Mouse (Mus musculus): Measurements from ENCODE around the gene Hsd17b12. TPM values are rescaled to one million over a fixed set of nuclear protein-coding genes. Genes with fewer than 3 reads are reported as not detected.

Gene Hsd17b12
- polyA plus RNA-seq, 1 experiment, result 393 TPM

- H3K4me3 ChIP-seq (ENCODE audit: insufficient read depth, low read depth, low read length), result no peak overlapping the region
- H3K27ac ChIP-seq (replicated peaks; ENCODE audit: low read depth, low read length), result no peak overlapping the region
- H3K4me1 ChIP-seq (ENCODE audit: control insufficient read depth, insufficient read depth, insufficient read length, low read length), result peaks cover 3% of the 10 kb centered on the region; the same call in 1 of the 2 replicates
These were observed 16.5 kb downstream of the Hsd17b12 start for GRCm38 (mm10) chr2:94141293-94141692.

DNA sequence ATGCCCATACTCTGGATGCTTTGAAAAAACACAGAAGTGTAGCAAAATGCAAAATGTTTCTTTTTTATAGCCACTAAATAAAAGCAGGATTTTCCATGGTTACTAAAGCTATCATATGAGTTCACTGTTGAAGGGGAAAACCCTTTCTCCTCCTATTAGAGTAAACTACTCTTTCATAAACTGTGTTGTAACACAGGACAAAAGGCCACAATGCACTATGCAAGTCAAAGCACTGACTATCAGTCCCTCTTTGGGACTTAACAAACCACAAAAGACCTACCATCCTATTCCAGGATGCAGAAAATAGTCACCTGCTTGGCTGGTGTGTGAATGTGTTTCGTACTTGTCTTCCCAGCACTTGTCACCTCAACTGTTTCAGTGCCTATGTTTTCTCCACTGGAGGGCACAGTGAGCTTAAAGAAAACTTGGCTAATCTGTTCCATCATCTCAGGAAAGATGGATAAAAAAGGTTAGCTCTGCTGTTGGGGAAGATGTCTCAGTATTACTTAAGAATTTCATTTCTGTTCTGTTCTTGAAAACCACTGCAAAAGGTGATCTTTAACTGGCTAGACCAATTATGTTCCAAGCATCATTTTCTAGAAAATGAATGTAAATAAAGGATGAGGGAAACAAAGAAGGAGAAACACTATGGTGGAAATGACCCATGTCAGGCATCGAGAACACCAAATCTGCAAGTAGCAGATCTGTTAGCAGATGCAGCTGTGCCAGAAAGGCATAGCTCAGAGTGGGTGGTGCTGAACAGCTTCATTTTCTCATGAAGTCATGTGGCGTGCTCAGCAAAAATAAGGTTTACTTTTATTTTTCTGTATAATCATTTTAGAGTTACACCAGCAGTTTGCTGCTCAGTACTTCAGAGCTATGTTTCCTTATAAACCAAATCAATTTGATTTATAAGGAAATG is 19.0 kb downstream of the Hsd17b12 start:
- H3K4me1 ChIP-seq (ENCODE audit: control insufficient read depth, insufficient read depth, insufficient read length, low read length), result peaks cover 3% of the 10 kb centered on the region
- no peak overlapping the region for H3K4me3 ChIP-seq (ENCODE audit: insufficient read depth, low read depth, low read length)
- no peak overlapping the region; the same call in 1 of the 2 replicates for H3K27ac ChIP-seq (replicated peaks; ENCODE audit: low read depth, low read length)

DNA sequence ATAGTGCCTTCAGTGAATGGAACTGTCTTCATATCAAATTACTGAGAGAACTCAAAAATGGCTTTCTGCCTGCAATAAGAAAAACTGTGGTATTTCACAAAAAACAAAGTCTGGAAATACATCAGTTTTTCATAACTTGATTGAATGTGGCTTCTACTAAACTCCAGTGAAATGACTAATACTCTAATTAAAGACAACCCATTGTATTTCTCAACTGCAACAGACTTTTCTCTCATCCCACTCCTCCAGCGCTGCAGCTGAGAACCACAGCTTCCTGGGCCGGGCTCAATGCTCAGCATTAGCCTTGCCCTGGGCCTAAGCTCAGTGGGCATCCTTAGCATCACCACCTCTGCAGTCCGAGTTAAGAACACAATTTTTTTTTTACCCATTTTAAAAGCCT is 20.9 kb downstream of the Hsd17b12 start:
- Histone ChIP-seq H3K4me1 (ENCODE audit: control insufficient read depth, insufficient read depth, insufficient read length, low read length) (peaks cover 3% of the 10 kb centered on the region; the same call in 1 of the 2 replicates), H3K4me3 (ENCODE audit: insufficient read depth, low read depth, low read length) (no peak overlapping the region), H3K27ac (replicated peaks; ENCODE audit: low read depth, low read length) (no peak overlapping the region)

DNA sequence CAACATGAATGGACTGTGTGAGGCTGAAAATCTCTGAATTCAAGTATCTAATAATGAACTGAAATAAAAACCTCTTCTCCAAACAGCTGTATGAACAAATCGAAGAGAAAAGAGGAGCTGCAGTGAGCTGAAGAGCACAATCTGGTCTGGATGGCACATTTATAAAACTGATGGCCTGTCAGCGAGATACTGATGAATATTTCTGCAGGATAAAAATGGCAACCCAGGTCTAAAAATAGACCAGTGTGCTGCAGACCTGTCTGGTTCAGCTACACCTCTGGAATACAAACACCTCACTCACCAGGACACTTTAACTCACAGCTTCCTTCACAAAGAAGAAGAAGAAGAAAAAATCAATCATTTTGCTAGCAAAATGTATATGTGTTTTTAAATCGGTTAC is 29.3 kb downstream of the Hsd17b12 start:
- Histone ChIP-seq H3K4me1 (ENCODE audit: control insufficient read depth, insufficient read depth, insufficient read length, low read length) (peaks cover 2% of the 10 kb centered on the region; the same call in 1 of the 2 replicates), H3K4me3 (ENCODE audit: insufficient read depth, low read depth, low read length) (no peak overlapping the region), H3K27ac (replicated peaks; ENCODE audit: low read depth, low read length) (no peak overlapping the region)

DNA sequence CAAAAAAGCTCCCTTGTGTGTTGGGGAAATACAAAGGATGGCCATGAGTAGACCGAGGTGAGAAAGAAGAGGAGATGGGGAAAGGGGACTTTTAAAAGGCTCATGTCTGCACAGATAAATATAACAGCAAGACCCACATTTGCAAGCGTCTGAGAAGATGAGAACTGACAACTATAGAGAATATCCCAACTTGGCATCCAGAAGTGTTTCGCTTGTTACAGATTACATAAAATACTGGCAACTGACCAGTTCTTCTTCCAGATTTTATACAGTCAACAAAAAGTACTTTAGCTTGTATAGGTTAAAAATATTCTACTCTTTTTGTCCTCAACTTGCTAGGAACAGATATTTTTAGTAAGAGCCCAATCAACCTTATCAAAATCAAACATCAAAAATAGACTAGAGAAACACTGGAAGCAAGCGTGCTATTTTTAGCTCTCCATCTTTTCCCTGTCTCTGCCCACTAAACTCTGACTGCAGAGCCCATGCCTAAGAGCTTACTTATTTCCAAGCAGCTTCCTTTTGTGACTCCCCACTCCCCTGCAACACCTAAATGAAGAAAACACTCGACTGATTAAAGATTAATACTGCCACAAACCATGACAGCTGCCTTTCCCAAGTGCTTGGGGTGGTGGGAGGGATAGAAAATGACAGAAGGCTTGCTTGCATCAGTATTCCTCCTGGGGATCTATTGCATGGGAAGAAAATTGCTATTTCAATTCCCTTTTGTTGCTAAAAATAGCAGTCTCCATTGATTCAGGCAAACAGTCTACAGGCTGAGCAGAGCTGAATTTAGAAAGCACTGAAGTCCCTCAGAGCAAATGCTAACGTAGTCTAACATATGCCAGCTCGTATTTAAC is 35.4 kb downstream of the Hsd17b12 start:
- Histone ChIP-seq H3K4me3 (ENCODE audit: insufficient read depth, low read depth, low read length) (no peak overlapping the region), H3K4me1 (ENCODE audit: control insufficient read depth, insufficient read depth, insufficient read length, low read length) (peaks cover 5% of the 10 kb centered on the region; the same call in 1 of the 2 replicates), H3K27ac (replicated peaks; ENCODE audit: low read depth, low read length) (peak overlapping the region; percentile 58; the same call in 1 of the 2 replicates)

DNA sequence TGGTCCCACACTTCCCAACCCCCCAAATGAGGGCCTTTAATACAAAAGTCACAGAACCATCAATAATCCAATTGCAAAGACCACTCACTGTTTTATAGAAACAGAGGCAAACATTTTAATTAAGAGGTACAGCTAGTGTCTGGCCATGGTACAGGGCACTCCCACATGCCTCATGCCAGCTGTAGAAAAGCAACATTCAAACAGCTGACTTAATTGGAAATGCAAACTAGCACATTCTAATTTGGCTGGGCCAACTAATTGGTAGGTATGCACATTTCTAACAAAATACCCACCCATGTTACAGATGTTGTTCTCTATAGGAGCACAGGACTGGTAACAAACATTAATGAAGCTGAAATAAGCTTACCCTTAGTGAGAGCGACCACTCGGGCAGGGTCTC is 54.0 kb downstream of the Hsd17b12 start:
- H3K27ac ChIP-seq (replicated peaks; ENCODE audit: low read depth, low read length), result no peak overlapping the region
- H3K4me3 ChIP-seq (ENCODE audit: insufficient read depth, low read depth, low read length), result no peak overlapping the region
- no peaks in the 10 kb centered on the region; the same call in 1 of the 2 replicates for H3K4me1 ChIP-seq (ENCODE audit: control insufficient read depth, insufficient read depth, insufficient read length, low read length)

GRCm38 (mm10) chr2:94089901-94090300 is 67.9 kb downstream of the Hsd17b12 start:
- Histone ChIP-seq H3K4me3 (ENCODE audit: insufficient read depth, low read depth, low read length) (no peak overlapping the region), H3K27ac (replicated peaks; ENCODE audit: low read depth, low read length) (no peak overlapping the region), H3K4me1 (ENCODE audit: control insufficient read depth, insufficient read depth, insufficient read length, low read length) (no peaks in the 10 kb centered on the region)

DNA sequence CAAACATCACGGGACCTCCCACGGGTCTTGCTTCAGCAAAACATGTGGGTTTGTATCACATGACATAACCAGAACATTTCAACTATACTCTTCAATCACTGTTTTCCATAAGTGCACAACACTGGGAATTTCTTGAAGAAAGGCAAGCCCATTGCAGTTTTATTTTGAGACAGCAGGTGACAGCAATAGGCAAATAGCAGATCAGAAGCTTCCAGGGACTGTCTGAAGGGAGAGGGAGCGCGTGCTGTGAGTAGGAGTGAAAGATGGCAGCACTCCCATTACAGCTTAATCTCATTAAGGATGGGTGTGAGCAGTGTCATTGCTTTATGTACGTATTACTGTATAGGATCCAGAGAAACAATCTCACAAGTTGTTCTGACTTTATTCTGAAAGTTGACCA is 88.3 kb downstream of the Hsd17b12 start:
- Histone ChIP-seq H3K4me3 (ENCODE audit: insufficient read depth, low read depth, low read length) (no peak overlapping the region), H3K4me1 (ENCODE audit: control insufficient read depth, insufficient read depth, insufficient read length, low read length) (no peaks in the 10 kb centered on the region), H3K27ac (replicated peaks; ENCODE audit: low read depth, low read length) (no peak overlapping the region)

GRCm38 (mm10) chr2:94066540-94067135 is 91.1 kb downstream of the Hsd17b12 start:
- H3K27ac ChIP-seq (replicated peaks; ENCODE audit: low read depth, low read length), result no peak overlapping the region
- H3K4me1 ChIP-seq (ENCODE audit: control insufficient read depth, insufficient read depth, insufficient read length, low read length), result no peaks in the 10 kb centered on the region
- H3K4me3 ChIP-seq (ENCODE audit: insufficient read depth, low read depth, low read length), result no peak overlapping the region

DNA sequence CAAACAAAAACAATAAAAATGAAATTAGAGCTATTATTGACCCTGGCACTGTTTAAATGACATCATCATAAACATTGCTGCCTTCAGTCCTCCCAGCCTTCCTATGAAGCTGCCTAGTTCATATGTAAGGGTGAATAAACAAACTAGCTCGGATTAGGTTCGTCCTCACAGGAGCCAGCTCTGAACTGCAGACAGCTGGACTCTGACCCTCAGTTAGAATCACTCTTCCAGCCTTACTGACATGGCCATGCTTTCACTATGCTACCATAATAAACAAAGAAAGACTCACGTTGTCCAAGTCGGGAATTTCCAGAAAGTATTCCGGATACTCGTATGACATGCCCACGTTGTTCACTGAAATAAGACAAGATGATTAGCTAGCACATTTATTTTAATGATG is 91.6 kb downstream of the Hsd17b12 start:
- Histone ChIP-seq H3K4me3 (ENCODE audit: insufficient read depth, low read depth, low read length) (no peak overlapping the region), H3K4me1 (ENCODE audit: control insufficient read depth, insufficient read depth, insufficient read length, low read length) (no peaks in the 10 kb centered on the region), H3K27ac (replicated peaks; ENCODE audit: low read depth, low read length) (no peak overlapping the region)

- H3K27ac ChIP-seq (replicated peaks; ENCODE audit: low read depth, low read length), result no peak overlapping the region
These were observed 95.0 kb downstream of the Hsd17b12 start for GRCm38 (mm10) chr2:94062791-94063190.

DNA sequence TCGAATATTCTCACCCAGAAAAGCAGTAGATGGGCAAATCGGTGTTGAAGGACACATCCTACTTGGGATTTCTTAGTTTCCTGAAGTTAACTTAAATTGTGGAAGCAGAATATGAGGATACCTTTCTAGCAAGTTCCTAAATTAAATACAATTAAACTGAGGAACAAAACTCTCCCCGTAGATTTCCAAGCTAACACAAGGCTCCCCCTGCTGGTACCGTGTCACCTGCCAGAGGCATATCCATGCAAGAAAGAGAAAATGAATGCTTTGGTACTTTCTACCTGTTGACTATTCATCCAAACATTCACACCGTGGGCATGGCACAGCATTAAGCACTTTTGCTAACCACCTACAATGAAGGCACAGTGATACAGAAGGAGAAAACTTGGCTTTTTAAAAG is 98.3 kb downstream of the Hsd17b12 start:
- H3K4me3 ChIP-seq (ENCODE audit: insufficient read depth, low read depth, low read length), result no peak overlapping the region
- 0 out of 2 replicates have a peak, but pooled peaks cover 2% of the 10 kb centered on the region for H3K4me1 ChIP-seq (ENCODE audit: control insufficient read depth, insufficient read depth, insufficient read length, low read length)
- no peak overlapping the region for H3K27ac ChIP-seq (replicated peaks; ENCODE audit: low read depth, low read length)

More at GRCm38 (mm10) chr2:94062791-94063190, 95.0 kb downstream of the Hsd17b12 start:
- no peak overlapping the region for H3K4me3 ChIP-seq (ENCODE audit: insufficient read depth, low read depth, low read length)
- H3K4me1 ChIP-seq (ENCODE audit: control insufficient read depth, insufficient read depth, insufficient read length, low read length), result 0 out of 2 replicates have a peak, but pooled peaks cover 2% of the 10 kb centered on the region

GRCm38 (mm10) chr2:94054813-94055212 is 103.0 kb downstream of the Hsd17b12 start:
- no peak overlapping the region for H3K27ac ChIP-seq (replicated peaks; ENCODE audit: low read depth, low read length)
- H3K4me1 ChIP-seq (ENCODE audit: control insufficient read depth, insufficient read depth, insufficient read length, low read length), result 0 out of 2 replicates have a peak, but pooled peaks cover 2% of the 10 kb centered on the region
- no peak overlapping the region for H3K4me3 ChIP-seq (ENCODE audit: insufficient read depth, low read depth, low read length)

GRCm38 (mm10) chr2:94051952-94052351 is 105.8 kb downstream of the Hsd17b12 start:
- Histone ChIP-seq H3K4me3 (ENCODE audit: insufficient read depth, low read depth, low read length) (no peak overlapping the region), H3K27ac (replicated peaks; ENCODE audit: low read depth, low read length) (no peak overlapping the region), H3K4me1 (ENCODE audit: control insufficient read depth, insufficient read depth, insufficient read length, low read length) (no peaks in the 10 kb centered on the region)

DNA sequence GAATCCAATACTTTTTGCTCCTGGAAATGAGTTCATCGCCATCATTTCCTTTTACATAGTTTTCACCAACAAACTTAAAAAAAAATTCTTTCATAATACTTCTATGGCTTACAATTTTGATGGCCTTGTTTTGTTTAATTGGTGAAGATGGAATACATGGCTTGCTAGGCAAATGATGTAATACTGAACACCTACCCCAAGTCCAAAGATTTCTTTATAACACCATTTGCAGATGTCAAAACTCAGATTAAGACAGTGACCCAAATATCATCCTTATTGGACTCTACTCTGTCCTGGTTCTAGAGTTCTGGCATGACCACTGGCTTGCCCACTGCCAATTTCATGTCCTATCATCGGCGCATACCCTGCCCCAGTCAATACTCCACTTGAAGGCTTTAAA is 106.9 kb downstream of the Hsd17b12 start:
- Histone ChIP-seq H3K27ac (replicated peaks; ENCODE audit: low read depth, low read length) (no peak overlapping the region), H3K4me3 (ENCODE audit: insufficient read depth, low read depth, low read length) (no peak overlapping the region), H3K4me1 (ENCODE audit: control insufficient read depth, insufficient read depth, insufficient read length, low read length) (no peaks in the 10 kb centered on the region)

Measured in brown adipose tissue, adult 24 weeks (tissue).